Mouse (Mus musculus): ENCODE results near the gene Sergef. TPM values are rescaled to one million over a fixed set of nuclear protein-coding genes. Genes with fewer than 3 reads are reported as not detected.

Gene Sergef
- total and polyA plus RNA-seq, 2 experiments from 2014 or later, result 7.5 to 7.9 TPM

DNA sequence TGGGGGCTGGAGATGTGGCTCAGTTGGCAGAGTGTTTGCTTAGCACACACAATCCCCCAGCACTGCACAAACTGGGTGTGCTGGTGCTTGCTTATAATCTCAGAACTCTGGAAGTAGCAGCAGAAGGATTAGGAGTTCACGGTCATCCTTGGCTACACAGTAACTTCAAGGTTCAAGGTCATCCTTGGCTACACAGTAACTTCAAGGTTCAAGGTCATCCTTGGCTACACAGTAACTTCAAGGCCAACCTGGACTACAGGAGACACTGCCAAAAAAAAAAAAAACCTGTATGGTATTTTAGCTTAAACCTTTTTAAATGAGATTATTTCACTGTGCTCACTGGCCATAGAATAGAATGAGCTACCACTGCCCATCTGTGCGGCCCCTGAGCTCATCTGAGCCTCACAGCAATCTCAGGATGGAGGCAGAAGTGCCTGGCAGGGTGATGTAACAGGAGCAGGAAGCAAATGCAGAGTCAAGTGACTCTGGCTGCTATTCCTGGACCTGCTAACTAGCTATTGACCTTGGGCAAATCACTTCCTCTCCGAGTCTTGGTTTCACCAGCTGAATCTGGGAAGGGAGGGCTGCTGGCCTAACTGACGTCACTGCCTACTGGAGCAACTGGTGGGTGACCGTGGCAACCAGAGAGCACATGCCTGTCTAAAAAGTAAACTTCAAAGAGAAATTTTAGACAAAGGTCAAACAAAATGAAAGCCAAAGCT lies 24.2 kb downstream of the Sergef start:
- DNase-seq (ENCODE audit: low spot score) (peak; percentile 71), ATAC-seq (ENCODE audit: insufficient read depth, low read depth) (peak; percentile 62)
- WGBS, result 37% methylated on average over 5 of the region's 5 CpGs
- Histone ChIP-seq H3K27ac (ENCODE audit: low read depth) (peak overlapping the region; percentile 22; the same call in 1 of the 2 replicates), H3K36me3 (replicated peaks; ENCODE audit: control insufficient read depth, insufficient read depth, low read length) (no peaks in the 10 kb centered on the region), H3K9me3 (replicated peaks; ENCODE audit: control insufficient read depth, low read length) (no peaks in the 10 kb centered on the region), H3K4me3 (ENCODE audit: low read depth, low read length) (no peak overlapping the region), H3K4me2 (ENCODE audit: low read depth, low read length) (no peak overlapping the region), H3K4me1 (ENCODE audit: control insufficient read depth, insufficient read depth) (peaks cover 25% of the 10 kb centered on the region), H3K27me3 (ENCODE audit: control insufficient read depth, insufficient read depth, low read length) (no peaks in the 10 kb centered on the region), H3K9ac (replicated peaks; ENCODE audit: low read depth, low read length) (no peak overlapping the region)
- TF ChIP-seq CTCF (IDR thresholded peaks at IDR 0.05; ENCODE audit: low read depth), result no peak
- TF ChIP-seq EP300 (IDR thresholded peaks at IDR 0.05; ENCODE audit: low read depth), result no peak

DNA sequence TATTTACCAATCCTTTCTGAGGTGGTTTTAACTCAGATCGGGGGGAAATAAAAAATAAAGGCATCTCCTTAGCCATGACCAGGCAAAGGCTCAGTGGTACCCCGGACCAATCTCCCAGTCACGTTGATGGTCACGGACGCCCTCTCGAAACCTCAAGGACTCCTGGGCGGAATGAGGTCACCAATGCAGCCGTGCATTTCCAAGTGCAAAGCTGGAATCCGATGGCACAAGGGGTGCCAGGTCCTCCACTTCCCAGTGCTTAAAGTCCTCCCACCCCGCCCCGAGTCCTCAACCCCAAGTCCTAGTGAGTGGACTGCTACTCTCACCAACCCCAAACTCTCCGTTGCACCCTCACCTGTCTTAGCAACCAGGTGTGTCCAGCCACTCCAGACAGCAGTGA lies 25.3 kb downstream of the Sergef start:
- H3K9me3 ChIP-seq (replicated peaks; ENCODE audit: control insufficient read depth, low read length), result no peaks in the 10 kb centered on the region
- ATAC-seq (ENCODE audit: insufficient read depth, low read depth) (no peak), DNase-seq (ENCODE audit: low spot score) (no peak)
- H3K9ac ChIP-seq (replicated peaks; ENCODE audit: low read depth, low read length), result no peak overlapping the region
- no peak overlapping the region for H3K27ac ChIP-seq (ENCODE audit: low read depth)
- H3K4me2 ChIP-seq (ENCODE audit: low read depth, low read length), result no peak overlapping the region
- no peak for TF ChIP-seq CTCF (IDR thresholded peaks at IDR 0.05; ENCODE audit: low read depth)
- peaks cover 25% of the 10 kb centered on the region for H3K4me1 ChIP-seq (ENCODE audit: control insufficient read depth, insufficient read depth)
- no peak overlapping the region for H3K4me3 ChIP-seq (ENCODE audit: low read depth, low read length)
- H3K36me3 ChIP-seq (replicated peaks; ENCODE audit: control insufficient read depth, insufficient read depth, low read length), result no peaks in the 10 kb centered on the region
- H3K27me3 ChIP-seq (ENCODE audit: control insufficient read depth, insufficient read depth, low read length), result no peaks in the 10 kb centered on the region
- 95% methylated on average over 12 of the region's 12 CpGs for WGBS

DNA sequence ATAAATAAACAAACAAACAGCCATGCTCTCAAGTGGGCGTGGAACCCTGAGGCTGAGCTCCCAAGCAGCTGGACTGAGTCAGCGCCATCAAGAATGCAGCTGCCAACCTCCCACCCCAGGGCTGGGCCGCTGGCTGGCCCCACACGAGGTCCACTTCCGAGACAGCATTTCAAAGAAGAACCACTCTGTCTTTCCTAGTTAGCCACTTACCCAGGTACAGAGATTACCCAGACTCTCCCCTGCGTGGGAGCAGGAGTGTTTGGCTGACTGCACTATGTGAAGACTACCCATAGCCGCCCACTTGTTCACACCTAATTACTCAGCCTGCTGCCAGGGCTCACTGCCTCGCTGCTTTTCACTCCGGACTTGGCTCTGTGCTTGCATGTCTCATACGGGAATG lies 26.5 kb downstream of the Sergef start:
- H3K27ac ChIP-seq (ENCODE audit: low read depth), result no peak overlapping the region
- no peak for DNase-seq (ENCODE audit: low spot score)
- no peak overlapping the region for H3K4me3 ChIP-seq (ENCODE audit: low read depth, low read length)
- no peaks in the 10 kb centered on the region for H3K27me3 ChIP-seq (ENCODE audit: control insufficient read depth, insufficient read depth, low read length)
- no peaks in the 10 kb centered on the region for H3K9me3 ChIP-seq (replicated peaks; ENCODE audit: control insufficient read depth, low read length)
- H3K9ac ChIP-seq (replicated peaks; ENCODE audit: low read depth, low read length), result no peak overlapping the region
- WGBS, result 48% methylated on average over 10 of the region's 10 CpGs
- H3K4me2 ChIP-seq (ENCODE audit: low read depth, low read length), result no peak overlapping the region
- no peak for ATAC-seq (ENCODE audit: insufficient read depth, low read depth)
- no peaks in the 10 kb centered on the region for H3K36me3 ChIP-seq (replicated peaks; ENCODE audit: control insufficient read depth, insufficient read depth, low read length)
- TF ChIP-seq EP300 (IDR thresholded peaks at IDR 0.05; ENCODE audit: low read depth) (no peak), CTCF (IDR thresholded peaks at IDR 0.05; ENCODE audit: low read depth) (no peak)
- peaks cover 25% of the 10 kb centered on the region for H3K4me1 ChIP-seq (ENCODE audit: control insufficient read depth, insufficient read depth)

DNA sequence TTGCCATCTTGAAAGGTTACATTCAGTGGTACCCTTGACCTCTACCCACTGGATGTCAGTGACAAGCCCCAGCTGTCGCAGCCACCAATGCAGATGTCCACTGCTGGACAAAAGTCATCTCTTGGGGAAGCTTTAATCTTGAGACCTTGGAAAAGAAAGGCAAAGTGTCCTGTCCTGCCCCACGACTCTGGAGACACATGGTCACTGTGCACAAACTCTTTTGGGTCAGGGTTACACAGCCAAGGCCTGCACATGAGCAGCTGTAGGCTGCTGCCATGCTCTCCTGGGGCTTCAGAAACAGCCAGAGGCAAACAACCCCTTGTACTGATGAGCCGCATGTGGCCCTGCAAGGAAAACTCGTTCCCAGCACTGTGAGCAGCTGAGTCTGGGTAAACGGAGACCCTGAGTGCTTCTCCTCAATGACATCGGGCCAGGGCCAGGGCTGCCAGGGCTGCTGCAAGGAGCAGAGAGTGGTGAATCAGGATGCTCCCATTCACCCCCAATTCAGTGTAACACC lies 27.1 kb downstream of the Sergef start:
- Histone ChIP-seq H3K27me3 (ENCODE audit: control insufficient read depth, insufficient read depth, low read length) (no peaks in the 10 kb centered on the region), H3K27ac (ENCODE audit: low read depth) (no peak overlapping the region), H3K9me3 (replicated peaks; ENCODE audit: control insufficient read depth, low read length) (no peaks in the 10 kb centered on the region), H3K9ac (replicated peaks; ENCODE audit: low read depth, low read length) (no peak overlapping the region), H3K4me1 (ENCODE audit: control insufficient read depth, insufficient read depth) (peaks cover 25% of the 10 kb centered on the region), H3K36me3 (replicated peaks; ENCODE audit: control insufficient read depth, insufficient read depth, low read length) (no peaks in the 10 kb centered on the region), H3K4me3 (ENCODE audit: low read depth, low read length) (no peak overlapping the region), H3K4me2 (ENCODE audit: low read depth, low read length) (no peak overlapping the region)
- ATAC-seq (ENCODE audit: insufficient read depth, low read depth), result no peak
- TF ChIP-seq EP300 (IDR thresholded peaks at IDR 0.05; ENCODE audit: low read depth) (no peak), CTCF (IDR thresholded peaks at IDR 0.05; ENCODE audit: low read depth) (no peak)
- no peak for DNase-seq (ENCODE audit: low spot score)
- 67% methylated on average over 6 of the region's 6 CpGs for WGBS

DNA sequence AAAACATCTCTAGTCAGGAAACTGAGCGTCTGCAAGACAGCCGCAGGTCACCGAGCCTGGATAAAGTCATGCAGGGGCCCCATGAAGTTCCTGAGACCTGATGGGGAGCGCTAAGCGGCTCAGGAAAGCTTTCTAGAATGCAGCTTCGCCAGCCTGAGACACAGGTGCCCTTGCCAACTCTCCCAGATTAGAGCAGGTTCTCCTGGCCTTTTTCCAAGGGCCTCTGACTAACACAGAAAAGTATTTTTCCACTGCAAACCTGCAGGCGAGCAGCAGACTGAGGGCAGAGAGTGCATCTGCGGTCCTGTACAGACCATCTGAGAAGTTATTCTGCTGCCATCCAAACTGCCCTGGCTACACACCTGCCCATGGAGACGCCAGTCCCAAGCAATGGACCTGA lies 27.6 kb downstream of the Sergef start:
- H3K4me2 ChIP-seq (ENCODE audit: low read depth, low read length), result no peak overlapping the region
- no peak for TF ChIP-seq CTCF (IDR thresholded peaks at IDR 0.05; ENCODE audit: low read depth)
- no peak for TF ChIP-seq EP300 (IDR thresholded peaks at IDR 0.05; ENCODE audit: low read depth)
- no peaks in the 10 kb centered on the region for H3K9me3 ChIP-seq (replicated peaks; ENCODE audit: control insufficient read depth, low read length)
- H3K27ac ChIP-seq (ENCODE audit: low read depth), result no peak overlapping the region
- WGBS, result 38% methylated on average over 9 of the region's 9 CpGs
- DNase-seq (ENCODE audit: low spot score) (peak; percentile 59), ATAC-seq (ENCODE audit: insufficient read depth, low read depth) (no peak)
- H3K36me3 ChIP-seq (replicated peaks; ENCODE audit: control insufficient read depth, insufficient read depth, low read length), result no peaks in the 10 kb centered on the region
- no peaks in the 10 kb centered on the region for H3K27me3 ChIP-seq (ENCODE audit: control insufficient read depth, insufficient read depth, low read length)
- H3K9ac ChIP-seq (replicated peaks; ENCODE audit: low read depth, low read length), result no peak overlapping the region
- peaks cover 25% of the 10 kb centered on the region for H3K4me1 ChIP-seq (ENCODE audit: control insufficient read depth, insufficient read depth)
- no peak overlapping the region for H3K4me3 ChIP-seq (ENCODE audit: low read depth, low read length)

DNA sequence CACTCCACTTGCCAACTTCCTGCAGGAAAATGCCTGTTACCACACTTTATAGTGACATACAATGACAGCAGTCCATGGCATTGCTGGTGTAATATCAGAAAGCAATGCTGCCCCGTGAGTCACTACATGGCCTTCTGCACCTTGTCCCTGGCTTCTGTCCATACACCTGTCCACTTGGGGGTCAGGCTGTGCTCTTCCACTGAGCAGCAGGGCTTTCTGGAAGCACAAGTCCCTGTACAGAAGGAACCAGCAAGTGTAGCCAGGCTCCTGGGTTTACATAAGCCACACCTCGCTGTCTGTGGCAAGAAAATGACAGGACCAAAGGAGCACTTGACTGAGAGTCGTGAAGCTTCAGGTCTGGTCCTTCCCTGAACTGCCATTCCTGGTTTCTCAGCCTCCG lies 30.3 kb downstream of the Sergef start:
- 81% methylated on average over 4 of the region's 4 CpGs for WGBS
- no peaks in the 10 kb centered on the region for H3K27me3 ChIP-seq (ENCODE audit: control insufficient read depth, insufficient read depth, low read length)
- no peak overlapping the region for H3K9ac ChIP-seq (replicated peaks; ENCODE audit: low read depth, low read length)
- no peak overlapping the region for H3K4me2 ChIP-seq (ENCODE audit: low read depth, low read length)
- TF ChIP-seq EP300 (IDR thresholded peaks at IDR 0.05; ENCODE audit: low read depth) (no peak), CTCF (IDR thresholded peaks at IDR 0.05; ENCODE audit: low read depth) (no peak)
- H3K4me3 ChIP-seq (ENCODE audit: low read depth, low read length), result no peak overlapping the region
- no peak for DNase-seq (ENCODE audit: low spot score)
- H3K9me3 ChIP-seq (replicated peaks; ENCODE audit: control insufficient read depth, low read length), result no peaks in the 10 kb centered on the region
- H3K4me1 ChIP-seq (ENCODE audit: control insufficient read depth, insufficient read depth), result peaks cover 20% of the 10 kb centered on the region
- H3K27ac ChIP-seq (ENCODE audit: low read depth), result no peak overlapping the region
- no peaks in the 10 kb centered on the region for H3K36me3 ChIP-seq (replicated peaks; ENCODE audit: control insufficient read depth, insufficient read depth, low read length)
- no peak for ATAC-seq (ENCODE audit: insufficient read depth, low read depth)
